Mouse (Mus musculus): ENCODE data around the gene Ccdc183. TPM values are rescaled to one million over a fixed set of nuclear protein-coding genes. Genes with fewer than 3 reads are reported as not detected.

The Ccdc183 gene
- total and polyA plus RNA-seq, 3 experiments: not detected

DNA sequence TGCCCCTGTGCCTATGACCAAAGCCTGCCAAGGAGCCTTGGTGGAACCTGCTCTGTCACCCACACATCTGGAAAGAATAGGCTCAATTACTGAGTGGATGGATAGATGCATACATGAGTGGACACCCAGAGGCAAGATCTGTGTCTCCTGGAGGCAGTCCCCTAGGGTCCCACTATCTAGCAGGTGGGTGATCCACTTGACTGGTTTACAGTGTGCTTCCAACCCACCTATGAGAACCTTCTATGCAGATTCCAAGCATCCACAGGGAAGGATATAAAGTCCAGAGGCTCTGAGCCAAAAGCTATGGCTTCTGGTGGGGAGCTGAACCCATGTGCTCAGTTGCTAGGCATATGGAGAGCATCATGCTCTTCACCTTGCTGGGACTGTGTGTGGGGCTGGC lies 40.2 kb upstream of the Ccdc183 start, which contains the start of gene Lcn5:
Gene Lcn5, plus strand, starts transcription at position 301 of the 400 bp plus-strand sequence.
- Histone ChIP-seq H3K36me3 (ENCODE audit: control insufficient read depth, insufficient read depth, low read length) (no peaks in the 10 kb centered on the region), H3K4me1 (ENCODE audit: control insufficient read depth, insufficient read depth, low read length) (peaks cover 6% of the 10 kb centered on the region; the same call in 1 of the 2 replicates), H3K27ac (peak within 1 kb of the TSS; percentile 17; the same call in 1 of the 2 replicates), H3K4me3 (no peak within 1 kb of the TSS), H3K9ac (ENCODE audit: low read depth, low read length) (no peak within 1 kb of the TSS), H3K27me3 (ENCODE audit: control insufficient read depth, insufficient read depth, low read length) (no peaks in the 10 kb centered on the region), H3K79me2 (replicated peaks; ENCODE audit: control insufficient read depth, insufficient read depth, low read length) (no peaks in the 10 kb centered on the region)
- DNase-seq: no peak
- TF ChIP-seq EP300 (IDR thresholded peaks at IDR 0.05; ENCODE audit: insufficient read depth, low read depth, low read length): no peak
- TF ChIP-seq CTCF (IDR thresholded peaks at IDR 0.05): no peak
- TF ChIP-seq POLR2A (IDR thresholded peaks at IDR 0.05; ENCODE audit: insufficient read depth, low read depth, low read length): no peak
- intact Hi-C loops (cut with DNase I): no loop called here

DNA sequence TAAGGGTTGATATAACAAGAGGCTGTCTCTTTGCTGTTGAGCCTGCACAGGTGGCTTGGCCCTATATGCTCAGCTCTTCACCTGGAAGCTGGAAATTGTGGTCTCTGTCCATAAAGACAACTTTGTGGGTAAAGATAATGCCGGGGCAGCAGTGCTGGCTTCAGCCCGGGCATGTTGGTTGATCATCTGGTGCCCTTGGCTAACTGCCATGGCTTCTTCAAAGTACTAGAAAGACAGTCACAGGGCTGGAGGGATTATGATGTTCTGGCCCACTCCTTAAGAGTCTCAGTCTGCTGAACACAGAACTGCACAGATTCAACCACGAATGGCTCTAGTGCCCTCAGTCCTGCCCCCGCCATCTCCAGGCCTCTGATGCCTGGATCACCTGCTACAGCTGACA lies 39.8 kb upstream of the Ccdc183 start:
- H3K4me3 ChIP-seq: no peak overlapping the region
- TF ChIP-seq EP300 (IDR thresholded peaks at IDR 0.05; ENCODE audit: insufficient read depth, low read depth, low read length): no peak
- no peak for TF ChIP-seq POLR2A (IDR thresholded peaks at IDR 0.05; ENCODE audit: insufficient read depth, low read depth, low read length)
- TF ChIP-seq CTCF (IDR thresholded peaks at IDR 0.05): no peak
- no peaks in the 10 kb centered on the region for H3K36me3 ChIP-seq (ENCODE audit: control insufficient read depth, insufficient read depth, low read length)
- DNase-seq: no peak
- H3K27ac ChIP-seq: peak overlapping the region; percentile 17; the same call in 1 of the 2 replicates
- no peaks in the 10 kb centered on the region for H3K79me2 ChIP-seq (replicated peaks; ENCODE audit: control insufficient read depth, insufficient read depth, low read length)
- H3K4me1 ChIP-seq (ENCODE audit: control insufficient read depth, insufficient read depth, low read length): peaks cover 6% of the 10 kb centered on the region; the same call in 1 of the 2 replicates
- intact Hi-C loops (cut with DNase I): no loop called here
- 54% methylated on average over 4 of the region's 4 CpGs for WGBS
- H3K27me3 ChIP-seq (ENCODE audit: control insufficient read depth, insufficient read depth, low read length): no peaks in the 10 kb centered on the region
- no peak overlapping the region for H3K9ac ChIP-seq (ENCODE audit: low read depth, low read length)

GRCm38 (mm10) chr2:25656691-25657090 lies 39.2 kb upstream of the Ccdc183 start:
- TF ChIP-seq CTCF (IDR thresholded peaks at IDR 0.05) (no peak), EP300 (IDR thresholded peaks at IDR 0.05; ENCODE audit: insufficient read depth, low read depth, low read length) (no peak), POLR2A (IDR thresholded peaks at IDR 0.05; ENCODE audit: insufficient read depth, low read depth, low read length) (no peak)
- H3K9ac ChIP-seq (ENCODE audit: low read depth, low read length): no peak overlapping the region
- peak; percentile 40 to 67 for DNase-seq
- H3K4me1 ChIP-seq (ENCODE audit: control insufficient read depth, insufficient read depth, low read length): peaks cover 6% of the 10 kb centered on the region; the same call in 1 of the 2 replicates
- H3K4me3 ChIP-seq: no peak overlapping the region
- no peaks in the 10 kb centered on the region for H3K27me3 ChIP-seq (ENCODE audit: control insufficient read depth, insufficient read depth, low read length)
- intact Hi-C loops (cut with DNase I): no loop called here
- no peaks in the 10 kb centered on the region for H3K79me2 ChIP-seq (replicated peaks; ENCODE audit: control insufficient read depth, insufficient read depth, low read length)
- H3K27ac ChIP-seq: peak overlapping the region; percentile 17; the same call in 1 of the 2 replicates
- WGBS: 47% methylated on average over 4 of the region's 4 CpGs
- no peaks in the 10 kb centered on the region for H3K36me3 ChIP-seq (ENCODE audit: control insufficient read depth, insufficient read depth, low read length)

DNA sequence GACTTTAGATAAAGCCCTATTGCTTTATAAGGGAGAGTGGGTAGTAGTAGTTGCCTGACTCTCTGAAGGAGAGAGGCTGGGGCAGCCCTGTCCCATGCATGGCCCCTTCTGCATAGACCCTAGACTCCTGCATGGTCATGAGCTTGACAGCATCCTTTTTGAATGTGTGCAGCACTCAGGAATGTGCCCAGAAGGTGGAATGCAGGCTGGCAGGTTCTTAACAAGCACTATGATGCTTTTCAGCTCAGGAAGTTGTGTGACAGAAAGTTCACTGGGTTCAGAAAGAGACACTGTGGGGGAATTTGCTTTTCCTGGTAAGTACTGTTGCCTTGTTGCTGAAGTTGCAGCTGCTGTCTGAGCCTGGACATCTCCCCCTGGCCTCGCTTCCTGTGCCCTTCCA lies 37.0 kb upstream of the Ccdc183 start:
- peaks cover 3% of the 10 kb centered on the region; the same call in 1 of the 2 replicates for H3K4me1 ChIP-seq (ENCODE audit: control insufficient read depth, insufficient read depth, low read length)
- no peaks in the 10 kb centered on the region for H3K79me2 ChIP-seq (replicated peaks; ENCODE audit: control insufficient read depth, insufficient read depth, low read length)
- DNase-seq: no peak
- intact Hi-C loops (cut with DNase I): no loop called here
- H3K27me3 ChIP-seq (ENCODE audit: control insufficient read depth, insufficient read depth, low read length): no peaks in the 10 kb centered on the region
- no peak overlapping the region for H3K9ac ChIP-seq (ENCODE audit: low read depth, low read length)
- no peak overlapping the region for H3K27ac ChIP-seq
- WGBS: 53% methylated on average over 1 of the region's 1 CpGs
- H3K36me3 ChIP-seq (ENCODE audit: control insufficient read depth, insufficient read depth, low read length): no peaks in the 10 kb centered on the region
- no peak for TF ChIP-seq EP300 (IDR thresholded peaks at IDR 0.05; ENCODE audit: insufficient read depth, low read depth, low read length)
- TF ChIP-seq POLR2A (IDR thresholded peaks at IDR 0.05; ENCODE audit: insufficient read depth, low read depth, low read length): no peak
- TF ChIP-seq CTCF (IDR thresholded peaks at IDR 0.05): no peak
- no peak overlapping the region for H3K4me3 ChIP-seq

- WGBS: 79% methylated on average over 2 of the region's 2 CpGs
Measured at GRCm38 (mm10) chr2:25652902-25653301, 35.4 kb upstream of the Ccdc183 start, which contains the start of gene Lcn8. Lcn8 (plus strand) TSS chr2:25653120.

GRCm38 (mm10) chr2:25639890-25640289 lies 22.4 kb upstream of the Ccdc183 start:
- H3K9ac ChIP-seq (ENCODE audit: low read depth, low read length): no peak overlapping the region
- H3K79me2 ChIP-seq (replicated peaks; ENCODE audit: control insufficient read depth, insufficient read depth, low read length): no peaks in the 10 kb centered on the region
- no peak overlapping the region for H3K4me3 ChIP-seq
- H3K27ac ChIP-seq: no peak overlapping the region
- H3K4me1 ChIP-seq (ENCODE audit: control insufficient read depth, insufficient read depth, low read length): no peaks in the 10 kb centered on the region
- intact Hi-C loops (cut with DNase I): no loop called here
- DNase-seq: no peak
- 22% methylated on average over 6 of the region's 6 CpGs for WGBS
- no peaks in the 10 kb centered on the region for H3K27me3 ChIP-seq (ENCODE audit: control insufficient read depth, insufficient read depth, low read length)
- TF ChIP-seq CTCF (IDR thresholded peaks at IDR 0.05) (peak; percentile 75), POLR2A (IDR thresholded peaks at IDR 0.05; ENCODE audit: insufficient read depth, low read depth, low read length) (no peak)
- no peaks in the 10 kb centered on the region for H3K36me3 ChIP-seq (ENCODE audit: control insufficient read depth, insufficient read depth, low read length)

More at GRCm38 (mm10) chr2:25652902-25653301, 35.4 kb upstream of the Ccdc183 start, which contains the start of gene Lcn8:
- intact Hi-C loops (cut with DNase I): no loop called here
- H3K27me3 ChIP-seq (ENCODE audit: control insufficient read depth, insufficient read depth, low read length): no peaks in the 10 kb centered on the region
- no peak within 1 kb of the TSS for H3K27ac ChIP-seq
- no peak for TF ChIP-seq EP300 (IDR thresholded peaks at IDR 0.05; ENCODE audit: insufficient read depth, low read depth, low read length)
- TF ChIP-seq CTCF (IDR thresholded peaks at IDR 0.05): no peak
- no peak within 1 kb of the TSS for H3K4me3 ChIP-seq
- H3K4me1 ChIP-seq (ENCODE audit: control insufficient read depth, insufficient read depth, low read length): peaks cover 3% of the 10 kb centered on the region; the same call in 1 of the 2 replicates
- H3K36me3 ChIP-seq (ENCODE audit: control insufficient read depth, insufficient read depth, low read length): no peaks in the 10 kb centered on the region
- no peak within 1 kb of the TSS for H3K9ac ChIP-seq (ENCODE audit: low read depth, low read length)
- H3K79me2 ChIP-seq (replicated peaks; ENCODE audit: control insufficient read depth, insufficient read depth, low read length): no peaks in the 10 kb centered on the region
- no peak for DNase-seq

All from heart, adult 2 months (tissue).